Mouse (Mus musculus): Measurements from ENCODE around the gene Tom1l2. TPM values are rescaled to one million over a fixed set of nuclear protein-coding genes. Genes with fewer than 3 reads are reported as not detected.

Tom1l2 gene
- polyA plus RNA-seq, 1 experiment from 2014 or later = 26.1 TPM

- no peak overlapping the region for H3K4me2 ChIP-seq
- 62% methylated on average over 7 of the region's 7 CpGs for WGBS
- H3K36me3 ChIP-seq = no peaks in the 10 kb centered on the region
- no peak overlapping the region for H3K4me3 ChIP-seq
- H3K4me1 ChIP-seq = peaks cover 60% of the 10 kb centered on the region
- no peaks in the 10 kb centered on the region for H3K9me3 ChIP-seq
- no peak for ATAC-seq (ENCODE audit: borderline replicate concordance, extremely low read depth, low FRiP score, low TSS enrichment)
- no peaks in the 10 kb centered on the region for H3K27me3 ChIP-seq
- H3K9ac ChIP-seq = no peak overlapping the region
- H3K27ac ChIP-seq = no peak overlapping the region
These were observed 35.2 kb downstream of the Tom1l2 start for GRCm38 (mm10) chr11:60317376-60318102.

DNA sequence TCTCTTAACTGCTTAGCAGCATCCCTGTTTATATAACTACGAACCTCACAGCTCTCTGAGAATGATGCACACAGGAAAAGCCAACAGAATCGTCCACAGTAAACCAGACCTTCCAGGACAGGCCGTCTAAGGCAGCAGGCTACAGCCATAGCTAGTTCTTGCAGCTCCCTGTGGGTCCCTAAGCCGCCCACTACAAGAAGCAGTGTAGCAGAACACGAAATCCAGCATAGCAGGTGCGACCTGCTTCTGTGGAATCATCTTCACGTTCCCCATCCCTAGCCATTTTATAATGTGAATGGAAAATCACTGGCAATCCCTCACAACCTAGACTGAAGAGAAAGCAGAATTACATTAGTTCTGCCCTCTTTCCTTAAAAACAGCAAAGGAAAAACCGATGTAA is 35.8 kb downstream of the Tom1l2 start:
- Histone ChIP-seq H3K27ac (no peak overlapping the region), H3K9me3 (no peaks in the 10 kb centered on the region), H3K4me2 (no peak overlapping the region), H3K4me3 (no peak overlapping the region), H3K9ac (no peak overlapping the region), H3K27me3 (no peaks in the 10 kb centered on the region), H3K36me3 (no peaks in the 10 kb centered on the region), H3K4me1 (peaks cover 67% of the 10 kb centered on the region)
- WGBS = 69% methylated on average over 8 of the region's 8 CpGs
- no peak for ATAC-seq (ENCODE audit: borderline replicate concordance, extremely low read depth, low FRiP score, low TSS enrichment)

DNA sequence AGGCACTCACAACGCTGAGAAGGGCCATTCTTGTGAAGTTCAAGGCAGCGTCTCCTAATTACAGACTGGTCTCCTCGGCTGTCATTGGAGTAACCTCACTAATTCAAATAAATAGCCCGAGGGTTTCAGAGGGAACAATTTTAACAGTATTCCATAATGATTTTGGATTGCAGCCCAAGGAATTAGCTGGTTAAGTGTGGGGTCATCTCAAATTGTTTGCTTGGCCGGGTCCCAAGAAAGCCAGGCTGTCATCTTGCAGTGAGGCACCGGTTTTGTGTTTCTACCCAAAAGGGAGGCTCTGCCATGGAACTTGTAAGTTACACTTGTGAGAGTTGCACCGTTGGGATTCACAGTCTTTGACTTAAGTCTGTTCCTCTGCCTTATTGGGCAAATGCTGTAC is 36.5 kb downstream of the Tom1l2 start:
- no peaks in the 10 kb centered on the region for H3K27me3 ChIP-seq
- no peaks in the 10 kb centered on the region for H3K36me3 ChIP-seq
- no peak for ATAC-seq (ENCODE audit: borderline replicate concordance, extremely low read depth, low FRiP score, low TSS enrichment)
- no peak overlapping the region for H3K27ac ChIP-seq
- no peak overlapping the region for H3K4me2 ChIP-seq
- no peaks in the 10 kb centered on the region for H3K9me3 ChIP-seq
- H3K4me1 ChIP-seq = peaks cover 68% of the 10 kb centered on the region
- no peak overlapping the region for H3K9ac ChIP-seq
- 37% methylated on average over 7 of the region's 7 CpGs for WGBS
- H3K4me3 ChIP-seq = no peak overlapping the region

DNA sequence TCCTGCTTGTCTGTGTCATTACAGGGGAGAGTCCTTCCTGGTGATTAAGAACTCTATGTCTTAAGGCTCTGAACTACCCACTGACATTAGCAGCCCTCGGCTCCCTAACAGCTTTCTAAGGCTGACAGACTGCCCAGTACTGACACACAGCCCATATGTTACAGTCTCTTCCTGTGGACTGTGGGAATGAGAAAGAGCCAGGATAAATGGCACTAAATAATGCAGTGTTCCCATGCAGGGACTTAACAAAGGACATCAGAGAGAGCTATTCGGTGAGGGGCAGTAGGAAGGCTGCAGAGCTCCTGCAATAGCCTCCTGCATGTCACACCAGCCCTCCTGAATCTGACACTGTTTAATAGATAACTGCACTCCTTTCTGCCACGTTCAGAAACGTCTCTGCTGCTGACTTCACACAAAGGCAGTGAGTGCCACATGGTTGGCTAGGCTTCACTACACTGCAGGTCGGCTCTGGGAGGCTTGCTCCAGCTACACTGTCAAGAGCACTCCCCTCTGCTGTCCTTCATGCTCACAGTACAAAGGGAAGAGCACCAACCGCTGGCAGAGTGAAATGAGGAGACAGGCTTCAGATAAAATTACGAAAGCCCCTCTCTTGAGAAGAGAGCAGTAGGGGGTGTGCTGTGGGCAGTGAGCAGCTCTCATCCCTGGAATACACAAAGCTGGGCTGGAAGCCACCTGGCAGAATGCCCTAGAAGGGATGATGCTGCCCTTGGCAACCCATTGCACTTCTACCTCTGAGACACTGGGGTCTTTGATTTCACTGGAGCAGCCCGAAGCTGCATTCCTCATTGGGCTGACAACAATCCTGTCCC is 41.5 kb downstream of the Tom1l2 start:
- H3K27ac ChIP-seq = peak overlapping the region; percentile 85
- H3K27me3 ChIP-seq = no peaks in the 10 kb centered on the region
- H3K9ac ChIP-seq = peak overlapping the region; percentile 18; the same call in 1 of the 2 replicates
- H3K4me2 ChIP-seq = peak overlapping the region; percentile 13; the same call in 1 of the 2 replicates
- no peak overlapping the region for H3K4me3 ChIP-seq
- H3K4me1 ChIP-seq = peaks cover 58% of the 10 kb centered on the region
- ATAC-seq (ENCODE audit: borderline replicate concordance, extremely low read depth, low FRiP score, low TSS enrichment) = peak; percentile 54
- H3K36me3 ChIP-seq = no peaks in the 10 kb centered on the region
- H3K9me3 ChIP-seq = no peaks in the 10 kb centered on the region
- 7% methylated on average over 8 of the region's 8 CpGs for WGBS

GRCm38 (mm10) chr11:60309875-60310274 is 42.8 kb downstream of the Tom1l2 start:
- H3K36me3 ChIP-seq = no peaks in the 10 kb centered on the region
- H3K9me3 ChIP-seq = no peaks in the 10 kb centered on the region
- H3K27me3 ChIP-seq = no peaks in the 10 kb centered on the region
- H3K4me3 ChIP-seq = no peak overlapping the region
- ATAC-seq (ENCODE audit: borderline replicate concordance, extremely low read depth, low FRiP score, low TSS enrichment) = no peak
- no peak overlapping the region for H3K9ac ChIP-seq
- H3K27ac ChIP-seq = peak overlapping the region; percentile 92
- peaks cover 61% of the 10 kb centered on the region for H3K4me1 ChIP-seq
- H3K4me2 ChIP-seq = no peak overlapping the region

DNA sequence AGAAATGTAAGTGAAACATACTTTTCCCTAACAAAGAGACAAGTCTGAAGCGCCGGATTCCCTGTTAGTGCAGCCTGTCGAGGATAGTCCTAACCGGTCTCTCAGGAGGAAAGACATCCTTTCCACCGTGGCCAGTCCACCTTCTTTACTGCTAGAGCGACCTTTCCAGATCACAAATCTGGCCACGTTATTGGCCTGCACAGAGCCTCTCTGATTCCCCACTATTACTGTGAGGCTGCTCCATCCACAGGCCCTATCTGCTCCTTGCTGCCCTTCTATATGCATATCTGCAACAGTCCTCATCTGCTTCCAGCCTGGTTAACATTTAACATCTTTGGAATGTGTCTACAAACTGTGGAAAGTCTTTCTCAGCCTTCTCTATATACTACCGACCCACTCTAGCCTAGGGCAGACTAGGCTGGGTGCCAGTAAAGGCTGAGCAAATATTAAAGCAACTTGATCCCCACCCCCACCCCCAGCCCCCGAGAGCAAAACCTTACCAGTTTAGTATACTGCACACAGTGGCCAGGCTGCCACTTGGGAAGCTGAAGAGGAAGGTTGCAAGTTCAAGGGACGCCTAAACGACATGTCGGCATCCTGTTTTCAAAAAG is 44.1 kb downstream of the Tom1l2 start:
- Histone ChIP-seq H3K4me2 (peak overlapping the region; percentile 11; the same call in 1 of the 2 replicates), H3K27me3 (no peaks in the 10 kb centered on the region), H3K27ac (peak overlapping the region; percentile 92), H3K9me3 (no peaks in the 10 kb centered on the region), H3K4me3 (no peak overlapping the region), H3K36me3 (no peaks in the 10 kb centered on the region), H3K4me1 (peaks cover 61% of the 10 kb centered on the region), H3K9ac (no peak overlapping the region)
- WGBS = 37% methylated on average over 12 of the region's 12 CpGs
- peak; percentile 79 for ATAC-seq (ENCODE audit: borderline replicate concordance, extremely low read depth, low FRiP score, low TSS enrichment)

- 48% methylated on average over 2 of the region's 2 CpGs for WGBS
- ATAC-seq (ENCODE audit: borderline replicate concordance, extremely low read depth, low FRiP score, low TSS enrichment) = no peak
- H3K27ac ChIP-seq = peak overlapping the region; percentile 92
- no peak overlapping the region for H3K9ac ChIP-seq
- H3K4me2 ChIP-seq = peak overlapping the region; percentile 11; the same call in 1 of the 2 replicates
- H3K27me3 ChIP-seq = no peaks in the 10 kb centered on the region
- no peak overlapping the region for H3K4me3 ChIP-seq
- no peaks in the 10 kb centered on the region for H3K36me3 ChIP-seq
- no peaks in the 10 kb centered on the region for H3K9me3 ChIP-seq
- peaks cover 61% of the 10 kb centered on the region for H3K4me1 ChIP-seq
These were observed 44.6 kb downstream of the Tom1l2 start for GRCm38 (mm10) chr11:60308061-60308460.

- Histone ChIP-seq H3K27ac (peak overlapping the region; percentile 92), H3K4me3 (no peak overlapping the region), H3K4me1 (peaks cover 61% of the 10 kb centered on the region), H3K9ac (no peak overlapping the region), H3K27me3 (no peaks in the 10 kb centered on the region), H3K4me2 (no peak overlapping the region), H3K9me3 (no peaks in the 10 kb centered on the region), H3K36me3 (no peaks in the 10 kb centered on the region)
- 48% methylated on average over 2 of the region's 2 CpGs for WGBS
- no peak for ATAC-seq (ENCODE audit: borderline replicate concordance, extremely low read depth, low FRiP score, low TSS enrichment)
These were observed 45.3 kb downstream of the Tom1l2 start for GRCm38 (mm10) chr11:60307375-60307825.

- 70% methylated on average over 4 of the region's 4 CpGs for WGBS
- H3K27ac ChIP-seq = peak overlapping the region; percentile 92
- peaks cover 61% of the 10 kb centered on the region for H3K4me1 ChIP-seq
These were observed 45.9 kb downstream of the Tom1l2 start for GRCm38 (mm10) chr11:60306834-60307233.

GRCm38 (mm10) chr11:60305611-60306010 is 47.1 kb downstream of the Tom1l2 start:
- peak overlapping the region; percentile 34; the same call in 1 of the 2 replicates for H3K27ac ChIP-seq
- H3K4me1 ChIP-seq = peaks cover 61% of the 10 kb centered on the region
- 63% methylated on average over 4 of the region's 4 CpGs for WGBS
- no peaks in the 10 kb centered on the region for H3K36me3 ChIP-seq
- no peak for ATAC-seq (ENCODE audit: borderline replicate concordance, extremely low read depth, low FRiP score, low TSS enrichment)
- H3K9ac ChIP-seq = no peak overlapping the region
- no peak overlapping the region for H3K4me2 ChIP-seq
- no peak overlapping the region for H3K4me3 ChIP-seq
- H3K9me3 ChIP-seq = no peaks in the 10 kb centered on the region
- H3K27me3 ChIP-seq = no peaks in the 10 kb centered on the region

More at GRCm38 (mm10) chr11:60306834-60307233, 45.9 kb downstream of the Tom1l2 start:
- no peak overlapping the region for H3K4me3 ChIP-seq
- no peaks in the 10 kb centered on the region for H3K9me3 ChIP-seq
- ATAC-seq (ENCODE audit: borderline replicate concordance, extremely low read depth, low FRiP score, low TSS enrichment) = no peak
- no peak overlapping the region for H3K4me2 ChIP-seq
- no peaks in the 10 kb centered on the region for H3K27me3 ChIP-seq
- no peak overlapping the region for H3K9ac ChIP-seq
- H3K36me3 ChIP-seq = no peaks in the 10 kb centered on the region

DNA sequence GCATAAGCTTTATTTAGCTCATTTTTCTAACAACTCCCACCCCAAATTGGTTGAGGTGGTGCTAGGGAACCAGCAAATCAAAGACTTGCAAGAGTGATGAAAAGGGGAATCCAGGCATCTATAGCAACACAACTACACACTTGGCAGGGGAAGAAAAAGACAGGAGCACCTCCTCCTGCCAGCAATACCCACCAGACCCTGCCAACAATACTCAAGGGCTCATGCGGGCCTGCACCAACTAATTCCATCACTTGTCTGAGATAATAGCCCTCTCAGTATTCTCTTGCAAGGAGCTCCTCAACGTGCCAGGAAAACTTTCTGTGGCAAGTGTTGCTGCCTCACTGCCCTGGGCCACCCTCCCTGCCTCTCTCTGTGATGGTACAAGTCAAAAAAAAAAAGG is 49.2 kb downstream of the Tom1l2 start:
- no peak overlapping the region for H3K4me2 ChIP-seq
- no peak overlapping the region for H3K27ac ChIP-seq
- H3K9ac ChIP-seq = no peak overlapping the region
- WGBS = 59% methylated on average over 2 of the region's 2 CpGs
- no peaks in the 10 kb centered on the region for H3K9me3 ChIP-seq
- no peak for ATAC-seq (ENCODE audit: borderline replicate concordance, extremely low read depth, low FRiP score, low TSS enrichment)
- H3K36me3 ChIP-seq = no peaks in the 10 kb centered on the region
- peaks cover 49% of the 10 kb centered on the region for H3K4me1 ChIP-seq
- no peak overlapping the region for H3K4me3 ChIP-seq
- H3K27me3 ChIP-seq = no peaks in the 10 kb centered on the region
